Mouse (Mus musculus) left cerebral cortex, adult 9 months (tissue): ENCODE measurements around the gene Ostm1.
A peak's percentile ranks its signal among the peaks of the same experiment; 100 is the strongest.

Source experiments
- DNase-seq, 2 experiments: peaks; one replicate each; pipeline ENCODE4 v3.0.0; 2022; ENCODE audit warnings: low spot score in 2 of 2

The Ostm1 gene

GRCm38 (mm10) chr10:42583157-42583872, at the start of gene Ostm1, which contains the start of gene Nr2e1:
Gene Ostm1, plus strand, starts transcription at chr10:42583822.
Gene Nr2e1, minus strand, starts transcription at chr10:42583632.
- DNase-seq: peak; percentile 20 to 39

GRCm38 (mm10) chr10:42533836-42534453, 49.7 kb upstream of the Ostm1 start:
- no peak for DNase-seq

- no peak for DNase-seq
These were observed 45.9 kb upstream of the Ostm1 start for GRCm38 (mm10) chr10:42537571-42538316.

- no peak for DNase-seq
These were observed 37.7 kb upstream of the Ostm1 start for GRCm38 (mm10) chr10:42545707-42546503.

- no peak for DNase-seq
These were observed 37.1 kb upstream of the Ostm1 start for GRCm38 (mm10) chr10:42546507-42546906.

GRCm38 (mm10) chr10:42559581-42560200, 23.9 kb upstream of the Ostm1 start:
- DNase-seq: no peak

- no peak for DNase-seq
These were observed 21.4 kb upstream of the Ostm1 start for GRCm38 (mm10) chr10:42562272-42562671.

- DNase-seq: no peak
These were observed 11.1 kb upstream of the Ostm1 start for GRCm38 (mm10) chr10:42572567-42572966.

- DNase-seq: no peak
These were observed 10.7 kb upstream of the Ostm1 start for GRCm38 (mm10) chr10:42572971-42573370.

GRCm38 (mm10) chr10:42574639-42575038, 9.0 kb upstream of the Ostm1 start:
- DNase-seq: no peak

- no peak for DNase-seq
These were observed 5.9 kb upstream of the Ostm1 start for GRCm38 (mm10) chr10:42577525-42578280.

- DNase-seq: no peak
These were observed 5.3 kb upstream of the Ostm1 start for GRCm38 (mm10) chr10:42578281-42578675.

GRCm38 (mm10) chr10:42578698-42579474, 4.7 kb upstream of the Ostm1 start:
- no peak for DNase-seq

- no peak for DNase-seq
These were observed 4.0 kb upstream of the Ostm1 start for GRCm38 (mm10) chr10:42579475-42580130.

GRCm38 (mm10) chr10:42580131-42580950, 3.3 kb upstream of the Ostm1 start:
- no peak for DNase-seq

GRCm38 (mm10) chr10:42580951-42581277, 2.7 kb upstream of the Ostm1 start:
- DNase-seq: no peak

- DNase-seq: no peak
These were observed 1.7 kb upstream of the Ostm1 start for GRCm38 (mm10) chr10:42581694-42582565.
